Mouse (Mus musculus): Measurements from ENCODE around the gene Uroc1. TPM values are rescaled to one million over a fixed set of nuclear protein-coding genes. Genes with fewer than 3 reads are reported as not detected.

The Uroc1 gene
- total RNA-seq, 2 experiments from 2014 or later: not detected

Other genes with a start within 250 kb of the Uroc1 start
- not detected in 2 replicates for gene Vmn1r50, start 231.9 kb upstream of the Uroc1 start, total RNA-seq (2015)
- gene Vmn1r50, start 231.9 kb upstream of the Uroc1 start, total RNA-seq (2017): not detected in 2 replicates
- not detected in 2 replicates for gene Vmn1r51, start 210.7 kb upstream of the Uroc1 start, total RNA-seq (2015)
- not detected in 2 replicates for gene Vmn1r51, start 210.7 kb upstream of the Uroc1 start, total RNA-seq (2017)
- not detected in 2 replicates for gene Vmn1r52, start 158.5 kb upstream of the Uroc1 start, total RNA-seq (2015)
- gene Vmn1r52, start 158.5 kb upstream of the Uroc1 start, total RNA-seq (2017): not detected in 2 replicates
- gene V1ra8, start 130.5 kb upstream of the Uroc1 start, total RNA-seq (2015): not detected in 2 replicates
- gene V1ra8, start 130.5 kb upstream of the Uroc1 start, total RNA-seq (2017): not detected in 2 replicates
- gene Vmn1r53, start 108.8 kb upstream of the Uroc1 start, total RNA-seq (2015): not detected in 2 replicates
- gene Vmn1r53, start 108.8 kb upstream of the Uroc1 start, total RNA-seq (2017): not detected in 2 replicates
- not detected in 2 replicates for gene Vmn1r54, start 87.0 kb upstream of the Uroc1 start, total RNA-seq (2015)
- not detected in 2 replicates for gene Vmn1r54, start 87.0 kb upstream of the Uroc1 start, total RNA-seq (2017)
- gene BC048671, start 32.1 kb upstream of the Uroc1 start, total RNA-seq (2015): not detected in 2 replicates
- not detected in 2 replicates for gene BC048671, start 32.1 kb upstream of the Uroc1 start, total RNA-seq (2017)
- 17.3 and 20.7 TPM in 2 replicates for gene Chst13, start 8.1 kb upstream of the Uroc1 start, total RNA-seq (2015)
- 10.9 and 11.3 TPM in 2 replicates for gene Chst13, start 8.1 kb upstream of the Uroc1 start, total RNA-seq (2017)
- gene Zxdc, start 36.2 kb downstream of the Uroc1 start, total RNA-seq (2015): 11.1 and 11.8 TPM in 2 replicates
- 8.7 and 9.6 TPM in 2 replicates for gene Zxdc, start 36.2 kb downstream of the Uroc1 start, total RNA-seq (2017)
- not detected in 2 replicates for gene Cfap100, start 95.5 kb downstream of the Uroc1 start, total RNA-seq (2015)
- not detected in 2 replicates for gene Cfap100, start 95.5 kb downstream of the Uroc1 start, total RNA-seq (2017)
- gene Klf15, start 129.3 kb downstream of the Uroc1 start, total RNA-seq (2015): 0.22 TPM in 1 of 2 replicates, not detected in the other
- gene Klf15, start 129.3 kb downstream of the Uroc1 start, total RNA-seq (2017): not detected in 2 replicates
- 1.1 TPM in 2 replicates for gene Aldh1l1, start 153.1 kb downstream of the Uroc1 start, total RNA-seq (2015)
- 2.0 and 2.4 TPM in 2 replicates for gene Aldh1l1, start 153.1 kb downstream of the Uroc1 start, total RNA-seq (2017)

All from megakaryocyte progenitor cell, adult 5-6 weeks (primary cell).